Mouse (Mus musculus) limb, embryonic 12.5 days (tissue): ENCODE measurements around the gene Timp2. TPM values are rescaled to one million over a fixed set of nuclear protein-coding genes. Genes with fewer than 3 reads are reported as not detected.
A peak's percentile ranks its signal among the peaks of the same experiment; 100 is the strongest.

Experiments used
- ATAC-seq: fragments of 200-750 bp; cut with Nextera tagmentation; 2 replicates; pipeline ENCODE4 v1.8.0; 2017; ENCODE audit warnings: low read depth, moderate TSS enrichment; ENCODE audit not compliant: insufficient number of reproducible peaks, insufficient read depth, low FRiP score, low TSS enrichment
- H3K27ac ChIP-seq: fragments of 300-500 bp; sonication (generic); 2 replicates; pipeline ENCODE4 v1.5.1; 2016; ENCODE audit warnings: mild to moderate bottlenecking, moderate library complexity
- H3K27me3 ChIP-seq: fragments of 300-500 bp; sonication (generic); 2 replicates; pipeline ENCODE4 v1.6.1; 2016; ENCODE audit warnings: mild to moderate bottlenecking, moderate library complexity
- H3K36me3 ChIP-seq: fragments of 300-500 bp; sonication (generic); 2 replicates; pipeline ENCODE4 v1.6.1; 2016; ENCODE audit warnings: mild to moderate bottlenecking, moderate library complexity
- H3K4me1 ChIP-seq: fragments of 300-500 bp; sonication (generic); replicated peaks from 2 replicates; pipeline ENCODE4 v1.6.1; 2016
- H3K4me2 ChIP-seq: fragments of 300-500 bp; sonication (generic); 2 replicates; pipeline ENCODE4 v1.6.1; 2016; ENCODE audit warnings: mild to moderate bottlenecking, moderate library complexity
- H3K4me3 ChIP-seq: fragments of 300-500 bp; sonication (generic); replicated peaks from 2 replicates; pipeline ENCODE4 v1.5.1; 2016; ENCODE audit warnings: mild to moderate bottlenecking
- H3K9ac ChIP-seq: fragments of 300-500 bp; sonication (generic); replicated peaks from 2 replicates; pipeline ENCODE4 v1.6.1; 2016; ENCODE audit warnings: mild to moderate bottlenecking, moderate library complexity
- H3K9me3 ChIP-seq: fragments of 300-500 bp; sonication (generic); 2 replicates; pipeline ENCODE4 v1.6.1; 2016; ENCODE audit warnings: mild to moderate bottlenecking, moderate library complexity
- WGBS: fragments of 180-500 bp; shearing (Covaris S2); methylation state at CpG from one replicate; pipeline ENCODE4 v1.1.7; 2016; 5-methylcytosine and 5-hydroxymethylcytosine counted together
- polyA plus RNA-seq: library from polyadenylated mRNA; unstranded; fragments of >200 nt; fragmentation: Nextera tagmentation; extraction: Ambion mirVana; gene quantifications from 2 replicates; pipeline ENCODE4 v1.2.1, GENCODE M21; 2016

Gene Timp2
- polyA plus RNA-seq, 1 experiment from 2014 or later: 77.6 TPM

GRCm38 (mm10) chr11:118289999-118290889 is 65.3 kb downstream of the Timp2 start, which contains the start of gene Usp36:
TSS of gene Usp36 (minus strand) at chr11:118290244.
- no peaks in the 10 kb centered on the region for H3K9me3 ChIP-seq
- H3K4me2 ChIP-seq: peak within 1 kb of the TSS; percentile 85
- H3K9ac ChIP-seq: peak within 1 kb of the TSS; percentile 81
- H3K36me3 ChIP-seq: peaks cover 25% of the 10 kb centered on the region
- peaks cover 15% of the 10 kb centered on the region for H3K4me1 ChIP-seq
- WGBS: under 1% methylated on average over 66 of the region's 68 CpGs
- peak; percentile 99 for ATAC-seq
- peak within 1 kb of the TSS; percentile 88 for H3K27ac ChIP-seq
- peak within 1 kb of the TSS; percentile 82 for H3K4me3 ChIP-seq
- H3K27me3 ChIP-seq: no peaks in the 10 kb centered on the region

DNA sequence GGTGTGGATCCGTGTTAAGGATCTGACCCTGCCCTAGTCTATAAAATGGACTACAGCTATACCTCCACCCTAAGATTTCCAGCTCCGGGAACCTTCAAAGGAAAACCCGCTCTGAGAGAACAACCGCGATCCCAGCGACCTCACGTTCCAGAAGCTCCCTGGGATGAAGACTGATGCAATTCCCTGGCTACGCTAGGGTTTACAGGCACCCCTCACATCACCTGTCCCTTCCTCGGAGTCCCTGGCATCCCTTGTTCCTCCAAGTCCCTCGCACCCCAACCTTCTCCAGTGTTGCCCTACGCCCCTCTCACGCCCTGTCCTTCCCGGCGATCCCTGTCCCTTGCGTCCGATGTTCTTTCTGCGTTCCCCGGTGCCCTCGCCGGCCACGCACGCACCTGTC is 66.0 kb downstream of the Timp2 start:
- H3K27me3 ChIP-seq: no peaks in the 10 kb centered on the region
- ATAC-seq: no peak; the same call in 1 of the 2 replicates
- no peaks in the 10 kb centered on the region for H3K9me3 ChIP-seq
- peak overlapping the region; percentile 82 for H3K4me3 ChIP-seq
- H3K27ac ChIP-seq: peak overlapping the region; percentile 69
- H3K9ac ChIP-seq: peak overlapping the region; percentile 81
- peaks cover 15% of the 10 kb centered on the region for H3K4me1 ChIP-seq
- peaks cover 32% of the 10 kb centered on the region for H3K36me3 ChIP-seq
- WGBS: 1% methylated on average over 22 of the region's 22 CpGs
- peak overlapping the region; percentile 85 for H3K4me2 ChIP-seq

GRCm38 (mm10) chr11:118289037-118289511 is 66.5 kb downstream of the Timp2 start:
- H3K27me3 ChIP-seq: no peaks in the 10 kb centered on the region
- no peaks in the 10 kb centered on the region for H3K9me3 ChIP-seq
- ATAC-seq: no peak
- H3K36me3 ChIP-seq: peaks cover 37% of the 10 kb centered on the region
- peak overlapping the region; percentile 82 for H3K4me3 ChIP-seq
- peaks cover 15% of the 10 kb centered on the region for H3K4me1 ChIP-seq
- peak overlapping the region; percentile 81 for H3K9ac ChIP-seq
- no peak overlapping the region for H3K27ac ChIP-seq
- under 1% methylated on average over 16 of the region's 16 CpGs for WGBS
- peak overlapping the region; percentile 85 for H3K4me2 ChIP-seq

GRCm38 (mm10) chr11:118287573-118287972 is 68.0 kb downstream of the Timp2 start:
- no peak overlapping the region for H3K9ac ChIP-seq
- no peaks in the 10 kb centered on the region for H3K9me3 ChIP-seq
- H3K4me3 ChIP-seq: no peak overlapping the region
- H3K27me3 ChIP-seq: no peaks in the 10 kb centered on the region
- WGBS: 90% methylated on average over 9 of the region's 9 CpGs
- no peak for ATAC-seq
- H3K36me3 ChIP-seq: peaks cover 52% of the 10 kb centered on the region
- no peak overlapping the region for H3K4me2 ChIP-seq
- H3K27ac ChIP-seq: no peak overlapping the region
- peaks cover 15% of the 10 kb centered on the region for H3K4me1 ChIP-seq

- Histone ChIP-seq H3K27ac (no peak overlapping the region), H3K4me3 (no peak overlapping the region), H3K36me3 (peaks cover 64% of the 10 kb centered on the region), H3K4me2 (no peak overlapping the region), H3K27me3 (no peaks in the 10 kb centered on the region), H3K4me1 (peaks cover 15% of the 10 kb centered on the region), H3K9ac (no peak overlapping the region), H3K9me3 (no peaks in the 10 kb centered on the region)
- 91% methylated on average over 9 of the region's 9 CpGs for whole genome bisulfite sequencing
- no peak for ATAC-seq
These were observed 69.1 kb downstream of the Timp2 start for GRCm38 (mm10) chr11:118286434-118286833.

DNA sequence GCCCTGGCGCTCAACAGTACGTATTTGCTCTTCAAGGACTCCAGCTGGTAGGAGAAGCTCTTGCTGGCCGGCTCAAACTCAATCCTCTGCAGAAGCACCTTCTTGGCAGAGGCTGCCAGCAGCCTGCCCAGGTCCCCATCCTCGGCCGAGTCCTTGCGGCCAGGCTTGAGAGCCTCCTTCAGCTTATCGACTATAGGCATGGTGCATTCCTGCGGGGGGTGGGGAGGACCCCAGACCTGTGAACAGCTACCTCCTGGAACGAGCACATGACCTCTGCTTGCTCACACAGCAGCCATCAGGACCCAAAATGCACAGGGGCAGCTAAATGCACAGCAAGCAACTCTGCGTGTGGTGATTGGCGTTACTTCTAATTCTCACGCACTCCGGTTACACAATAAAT is 69.7 kb downstream of the Timp2 start:
- Histone ChIP-seq H3K4me2 (no peak overlapping the region), H3K36me3 (peaks cover 68% of the 10 kb centered on the region), H3K27ac (no peak overlapping the region), H3K9me3 (no peaks in the 10 kb centered on the region), H3K9ac (no peak overlapping the region), H3K4me1 (peaks cover 13% of the 10 kb centered on the region), H3K4me3 (no peak overlapping the region), H3K27me3 (no peaks in the 10 kb centered on the region)
- no peak for ATAC-seq
- WGBS: 91% methylated on average over 13 of the region's 13 CpGs

GRCm38 (mm10) chr11:118280218-118280617 is 75.3 kb downstream of the Timp2 start:
- Histone ChIP-seq H3K4me3 (no peak overlapping the region), H3K36me3 (peaks cover 98% of the 10 kb centered on the region), H3K9me3 (no peaks in the 10 kb centered on the region), H3K27ac (no peak overlapping the region), H3K4me2 (no peak overlapping the region), H3K27me3 (no peaks in the 10 kb centered on the region), H3K4me1 (no peaks in the 10 kb centered on the region), H3K9ac (no peak overlapping the region)
- WGBS: 93% methylated on average over 3 of the region's 3 CpGs
- no peak for ATAC-seq

DNA sequence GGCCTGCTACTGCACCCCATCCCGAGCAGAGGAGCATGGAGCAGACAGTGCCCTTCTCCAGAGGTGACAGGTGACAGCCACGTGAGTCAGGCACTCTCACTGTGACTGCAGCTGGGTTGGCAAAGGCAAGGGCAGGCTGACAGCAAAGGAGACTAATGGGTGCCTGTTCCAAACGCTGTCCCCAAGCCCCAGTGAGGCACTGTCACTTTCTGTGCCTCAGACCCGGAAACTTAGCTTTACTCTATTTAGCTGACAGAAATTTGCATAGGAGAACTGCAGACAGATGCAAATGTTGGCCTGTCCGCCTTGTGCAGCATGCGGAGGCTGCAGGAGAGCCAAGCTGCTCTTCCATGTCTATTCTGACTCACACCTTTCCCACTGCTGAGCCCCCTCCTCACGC is 79.2 kb downstream of the Timp2 start:
- ATAC-seq: no peak
- Histone ChIP-seq H3K4me2 (no peak overlapping the region), H3K9me3 (no peaks in the 10 kb centered on the region), H3K36me3 (peaks cover 98% of the 10 kb centered on the region), H3K27me3 (no peaks in the 10 kb centered on the region), H3K9ac (no peak overlapping the region), H3K27ac (no peak overlapping the region), H3K4me1 (no peaks in the 10 kb centered on the region), H3K4me3 (no peak overlapping the region)
- 92% methylated on average over 7 of the region's 7 CpGs for WGBS

- no peak for ATAC-seq
- Histone ChIP-seq H3K4me3 (no peak overlapping the region), H3K36me3 (peaks cover 98% of the 10 kb centered on the region), H3K27me3 (no peaks in the 10 kb centered on the region), H3K9me3 (no peaks in the 10 kb centered on the region), H3K9ac (no peak overlapping the region), H3K4me1 (no peaks in the 10 kb centered on the region), H3K4me2 (no peak overlapping the region), H3K27ac (no peak overlapping the region)
- 97% methylated on average over 9 of the region's 9 CpGs for WGBS
These were observed 80.4 kb downstream of the Timp2 start for GRCm38 (mm10) chr11:118275092-118275491.

GRCm38 (mm10) chr11:118269827-118270226 is 85.7 kb downstream of the Timp2 start:
- Histone ChIP-seq H3K27ac (no peak overlapping the region), H3K27me3 (no peaks in the 10 kb centered on the region), H3K9ac (no peak overlapping the region), H3K4me2 (no peak overlapping the region), H3K4me3 (no peak overlapping the region), H3K36me3 (peaks cover 97% of the 10 kb centered on the region), H3K4me1 (no peaks in the 10 kb centered on the region), H3K9me3 (no peaks in the 10 kb centered on the region)
- 90% methylated on average over 3 of the region's 3 CpGs for WGBS
- no peak for ATAC-seq

DNA sequence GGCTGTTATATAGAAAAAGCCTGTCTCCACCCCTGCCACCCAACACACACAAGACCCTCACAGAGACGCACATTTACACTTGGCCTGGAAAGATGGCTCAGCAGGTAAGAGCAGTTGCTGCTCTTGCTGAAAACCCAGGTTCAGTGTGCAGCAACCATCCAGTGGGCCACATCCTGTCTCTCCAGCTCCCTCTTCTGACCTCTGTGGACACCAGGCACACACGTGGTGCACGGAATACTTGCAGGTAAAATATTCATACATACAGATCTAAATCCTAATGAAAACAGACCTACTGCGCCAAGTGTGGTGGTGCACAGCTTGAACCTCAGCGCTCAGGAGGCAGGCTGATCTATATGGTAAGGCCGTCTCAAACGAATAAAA is 88.9 kb downstream of the Timp2 start:
- Histone ChIP-seq H3K4me2 (no peak overlapping the region), H3K4me3 (no peak overlapping the region), H3K27me3 (no peaks in the 10 kb centered on the region), H3K36me3 (peaks cover 97% of the 10 kb centered on the region), H3K4me1 (no peaks in the 10 kb centered on the region), H3K27ac (no peak overlapping the region), H3K9ac (no peak overlapping the region), H3K9me3 (no peaks in the 10 kb centered on the region)
- ATAC-seq: no peak
- 95% methylated on average over 7 of the region's 7 CpGs for WGBS
